Mouse (Mus musculus) v-Abl transformed pro-B cells (cell line): ENCODE data around the gene Grtp1.

Experiments
- in situ Hi-C, 2 experiments: fragments of 400-800 bp; cut with MboI; formaldehyde crosslinking; loops; one replicate each; pipeline ENCODE4 v1.15.1; 2025; ENCODE audit not compliant: unreplicated experiment in 2 of 2

The Grtp1 gene

GRCm38 (mm10) chr8:13178137-13178536 lies 22.3 kb downstream of the Grtp1 start:
- in situ Hi-C loops = no loop called here

- in situ Hi-C loops = no loop called here
Observed at GRCm38 (mm10) chr8:13177173-13177852, 23.1 kb downstream of the Grtp1 start.

- in situ Hi-C loops = no loop called here
Observed at GRCm38 (mm10) chr8:13175650-13176049, 24.8 kb downstream of the Grtp1 start.

DNA sequence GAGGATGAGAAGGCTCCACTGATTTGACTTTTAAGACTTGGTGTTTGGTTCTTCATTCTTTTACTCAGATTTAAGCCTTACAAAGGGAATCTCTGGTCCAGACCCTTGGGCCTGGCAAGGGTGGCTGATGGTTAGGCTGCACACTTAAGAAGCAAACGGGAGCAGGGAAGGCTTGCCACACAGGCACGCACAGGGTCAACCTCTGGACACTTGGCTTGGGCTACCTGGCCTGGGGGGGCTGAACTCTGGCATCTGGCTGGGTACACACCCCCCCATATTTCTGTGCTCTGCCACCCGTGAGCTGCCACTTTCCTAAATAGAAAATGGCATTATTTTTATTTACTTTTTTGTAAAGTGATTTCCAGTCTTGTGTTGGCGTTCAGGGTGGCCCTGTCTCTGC lies 25.6 kb downstream of the Grtp1 start:
- in situ Hi-C loops = no loop called here

- in situ Hi-C loops = no loop called here
Observed at GRCm38 (mm10) chr8:13174305-13174704, 26.1 kb downstream of the Grtp1 start.

DNA sequence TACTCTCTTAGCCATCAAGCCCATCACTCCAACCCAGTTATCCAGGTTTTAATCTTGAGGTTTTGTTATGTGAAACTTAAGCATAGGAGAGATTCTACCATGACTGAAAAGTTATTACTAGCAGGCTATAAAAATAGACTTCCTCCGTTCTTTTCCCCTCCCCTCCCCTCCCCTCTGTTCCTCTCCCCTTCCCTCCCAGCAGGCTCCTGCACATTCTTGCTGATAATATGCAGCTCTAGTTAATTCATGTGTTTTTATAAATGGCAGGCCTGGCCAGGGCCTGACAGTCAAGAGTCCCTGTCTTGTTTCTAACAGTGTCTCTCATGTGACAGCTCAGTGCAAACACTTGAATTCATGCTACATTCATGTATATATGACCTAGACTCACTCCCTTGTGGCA lies 29.9 kb downstream of the Grtp1 start:
- in situ Hi-C loops = no loop called here

DNA sequence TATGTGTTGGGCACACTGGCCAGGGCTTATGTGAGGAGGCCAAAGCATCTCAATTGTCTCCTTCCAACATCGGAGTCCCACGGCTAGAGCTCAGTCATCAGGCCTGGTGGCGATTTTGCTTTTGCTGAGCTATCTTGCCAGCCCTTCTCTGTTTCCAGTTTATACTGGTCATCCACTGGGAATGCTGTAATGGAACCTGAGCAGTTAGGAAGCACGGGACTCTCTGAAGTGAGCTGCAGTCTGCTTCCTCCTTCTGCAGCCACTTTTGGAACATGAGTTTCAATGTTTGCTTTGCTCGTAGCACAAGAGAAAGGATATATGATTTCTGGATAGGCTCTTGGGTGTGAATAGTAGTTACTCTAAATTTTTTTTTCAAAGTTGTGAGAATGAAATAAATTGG lies 36.1 kb downstream of the Grtp1 start:
- in situ Hi-C loops = no loop called here

GRCm38 (mm10) chr8:13163563-13163962 lies 36.9 kb downstream of the Grtp1 start:
- in situ Hi-C loops = no loop called here

- in situ Hi-C loops = no loop called here
Observed at GRCm38 (mm10) chr8:13162098-13162497, 38.3 kb downstream of the Grtp1 start.

DNA sequence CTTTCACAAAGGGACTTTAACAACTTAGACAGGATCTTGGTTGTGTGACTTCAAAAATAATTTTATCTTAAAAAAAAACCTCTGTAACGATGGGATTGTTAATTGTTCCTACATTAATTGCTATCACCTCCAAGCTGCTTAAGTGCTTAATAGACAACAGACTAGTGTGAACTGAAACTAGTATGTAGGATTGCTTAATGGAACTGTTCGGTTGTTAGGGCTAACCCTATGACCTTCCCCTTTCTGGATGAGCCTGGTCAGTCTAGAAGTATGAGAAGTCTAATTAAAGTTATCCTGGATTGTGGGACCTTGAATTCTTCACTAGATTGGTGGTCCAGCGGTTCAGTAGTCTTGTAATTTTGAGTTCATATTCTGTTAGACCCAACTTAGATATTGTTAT lies 39.7 kb downstream of the Grtp1 start:
- in situ Hi-C loops = no loop called here

DNA sequence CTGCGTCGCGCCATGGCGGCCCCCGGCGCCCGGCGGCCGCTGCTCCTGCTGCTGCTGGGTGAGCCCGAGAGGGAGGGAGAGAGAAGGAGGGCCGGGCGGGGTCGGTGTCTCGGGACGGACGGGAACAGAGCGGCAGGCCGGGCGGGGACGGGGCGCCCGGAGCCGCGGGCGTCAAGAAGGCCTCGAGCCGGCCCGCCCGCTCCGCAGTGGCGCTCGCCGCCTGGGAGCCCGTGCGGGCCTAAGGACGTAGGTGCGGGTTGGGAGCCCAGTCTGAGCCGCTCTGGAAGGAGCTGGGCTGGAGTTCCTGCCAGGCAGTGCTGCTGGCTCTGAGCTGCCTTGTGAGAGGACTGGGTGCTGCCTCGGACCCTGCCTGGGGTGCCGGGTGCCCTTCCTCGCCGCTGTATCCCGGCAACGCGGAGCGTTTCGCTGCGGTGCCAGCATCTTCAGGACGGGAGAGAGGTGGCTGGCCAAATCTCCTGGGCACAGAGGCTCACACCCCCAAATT lies 41.0 kb downstream of the Grtp1 start:
- in situ Hi-C loops = loop anchor here in 1 of 2 experiments (5.0 kb wide), 1 partner anchor 48 kb away; no protein-coding TSS in a partner anchor

GRCm38 (mm10) chr8:13158718-13159376 lies 41.6 kb downstream of the Grtp1 start, which contains the start of gene Lamp1:
Gene Lamp1 (plus strand): TSS chr8:13159161.
- in situ Hi-C loops = loop anchor here in 1 of 2 experiments (5.0 kb wide), 1 partner anchor 48 kb away; no protein-coding TSS in a partner anchor

GRCm38 (mm10) chr8:13156327-13157097 lies 43.9 kb downstream of the Grtp1 start:
- in situ Hi-C loops = loop anchor here in 1 of 2 experiments (5.0 kb wide), 1 partner anchor 51 kb away; no protein-coding TSS in a partner anchor

DNA sequence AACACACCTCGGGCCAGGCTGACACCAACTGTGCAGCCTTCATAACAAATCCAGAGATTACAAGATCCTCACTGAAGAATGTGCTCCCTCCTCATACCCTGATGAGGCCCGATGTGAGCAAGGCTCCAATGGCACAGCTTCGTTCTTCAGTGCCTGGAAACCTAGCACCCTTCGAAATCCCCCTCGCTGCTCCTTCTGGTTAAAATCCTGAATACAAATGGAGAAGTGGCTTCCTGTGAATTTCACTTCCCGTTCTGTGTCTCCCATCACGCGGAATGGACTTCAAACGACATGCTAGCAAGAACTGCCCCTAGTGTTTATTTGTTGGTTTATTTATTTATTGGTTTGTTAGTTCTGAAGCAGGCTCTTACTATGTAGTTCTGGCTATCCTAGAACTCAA lies 45.1 kb downstream of the Grtp1 start:
- in situ Hi-C loops = loop anchor here in 1 of 2 experiments (5.0 kb wide), 1 partner anchor 52 kb away; no protein-coding TSS in a partner anchor

DNA sequence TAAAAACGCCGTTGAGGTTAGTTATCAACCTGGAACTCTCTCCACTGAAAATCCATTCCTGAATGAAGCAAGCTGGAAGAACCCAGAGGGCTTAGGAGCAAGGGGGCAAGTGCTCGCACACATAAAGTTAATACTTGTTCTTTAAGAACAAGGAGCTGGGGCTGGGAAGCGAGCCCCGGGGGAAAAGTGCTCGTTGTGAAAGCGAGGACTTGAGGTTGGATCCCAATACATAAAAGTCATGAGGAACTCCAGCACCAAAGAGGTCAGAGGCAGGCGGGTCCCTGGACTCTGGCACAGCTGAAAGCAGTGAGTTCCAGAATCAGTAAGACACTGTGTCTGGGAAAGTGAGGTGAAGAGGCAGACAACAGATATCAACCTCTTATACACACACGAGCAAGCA lies 46.3 kb downstream of the Grtp1 start:
- in situ Hi-C loops = no loop called here

GRCm38 (mm10) chr8:13150929-13151328 lies 49.5 kb downstream of the Grtp1 start:
- in situ Hi-C loops = no loop called here

- in situ Hi-C loops = loop anchor here in 1 of 2 experiments (25.0 kb wide), 1 partner anchor 112 kb away; the partner anchor contains the start of gene Adprhl1
Observed at GRCm38 (mm10) chr8:13149866-13150265, 50.6 kb downstream of the Grtp1 start.

DNA sequence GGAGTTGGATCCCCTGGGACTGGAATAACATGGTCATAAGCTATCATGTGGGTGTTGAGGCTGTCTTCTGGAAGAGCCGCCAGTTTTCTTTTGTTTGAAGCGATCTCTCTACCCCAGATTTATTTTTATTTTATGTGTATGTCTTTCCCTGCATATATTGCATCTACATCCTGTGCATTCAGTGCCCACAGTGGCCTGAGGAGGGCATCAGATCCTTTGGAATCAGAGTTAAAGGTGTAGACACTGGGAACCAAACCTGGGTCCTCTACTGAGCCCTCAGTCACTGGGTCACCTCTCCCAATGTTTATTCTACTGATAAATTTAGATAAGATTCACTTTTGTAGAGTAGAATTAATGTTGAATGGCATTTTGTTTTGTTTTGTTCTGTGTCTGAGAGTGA lies 51.1 kb downstream of the Grtp1 start:
- in situ Hi-C loops = loop anchor here in 1 of 2 experiments (25.0 kb wide), 1 partner anchor 113 kb away; the partner anchor contains the start of gene Adprhl1

- in situ Hi-C loops = loop anchor here in 1 of 2 experiments (25.0 kb wide), 1 partner anchor 114 kb away; the partner anchor contains the start of gene Adprhl1
Observed at GRCm38 (mm10) chr8:13148476-13148875, 51.9 kb downstream of the Grtp1 start.

DNA sequence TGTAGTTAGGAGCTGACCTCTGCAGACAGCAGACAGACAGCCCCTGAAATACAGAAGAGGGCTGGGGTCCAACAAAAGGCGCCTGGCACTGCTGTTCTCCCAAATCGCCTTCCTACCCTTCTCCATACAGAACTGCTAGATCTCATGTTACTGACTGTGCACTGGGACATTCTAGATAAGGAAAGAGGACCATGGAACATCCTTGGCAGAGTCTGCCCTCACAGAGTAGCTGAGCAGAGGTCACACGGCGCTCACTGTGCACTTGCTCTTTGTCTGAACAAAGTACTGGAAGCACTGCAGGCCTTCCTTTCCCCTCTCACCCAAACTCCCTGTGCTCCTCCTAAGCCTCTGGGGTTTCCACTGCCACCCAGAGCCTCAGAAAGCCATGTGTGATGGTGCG lies 58.7 kb downstream of the Grtp1 start:
- in situ Hi-C loops = loop anchor here in 1 of 2 experiments (25.0 kb wide), 1 partner anchor 121 kb away; the partner anchor contains the start of gene Adprhl1
